Comparison of ENCODE assay signal across 19 mouse cellular contexts in genomic region chr3:42233756-42234155, GRCm38 (mm10).
"Had no signal": no experiment of that assay in that cellular context is flagged by ENCODE, and none has a peak within 500 bp of the region (broad histone marks: within the 10 kb centered on the region; RNA-seq: fewer than 3 reads in every experiment).

No protein-coding gene starts in this region.

- H3K4me2 ChIP-seq: liver, embryonic 13.5 days; lung, embryonic 15.5 days; midbrain, embryonic 11.5 days had no signal

- H3K4me1 ChIP-seq: liver, embryonic 13.5 days; lung, embryonic 15.5 days had no signal

- H3K9me3 ChIP-seq: liver, embryonic 13.5 days; lung, embryonic 15.5 days had no signal

- DNase-seq: kidney, adult 18-20 months; kidney, adult 9 months; kidney, postnatal 14 days; kidney, postnatal 4 days; layer of hippocampus, postnatal 36 days; liver, embryonic 13.5 days; midbrain, embryonic 14.5 days; right cerebral cortex, adult 18-20 months; right cerebral cortex, postnatal 14 days; right cerebral cortex, postnatal 4 days; thymus, adult 2 months; thymus, postnatal 14 days; thymus, postnatal 4 days had no signal

- ATAC-seq: intestine, embryonic 16.5 days had no signal

- H3K9ac ChIP-seq: liver, embryonic 13.5 days; lung, embryonic 15.5 days had no signal

- H3K36me3 ChIP-seq: liver, embryonic 13.5 days; lung, embryonic 15.5 days had no signal

- H3K27me3 ChIP-seq: liver, embryonic 13.5 days; lung, embryonic 15.5 days had no signal

- H3K4me3 ChIP-seq: layer of hippocampus, adult 2 months; left cerebral cortex, adult 2 months; liver, embryonic 13.5 days; lung, embryonic 15.5 days had no signal

- H3K27ac ChIP-seq: layer of hippocampus, adult 2 months; left cerebral cortex, adult 2 months; liver, embryonic 13.5 days; lung, embryonic 15.5 days; stomach, postnatal 0 days had no signal
